Mouse (Mus musculus) lung, postnatal 0 days (tissue): ENCODE data around the gene Il15ra.

Source experiments
- CTCF ChIP-seq: IDR thresholded peaks from 2 replicates; pipeline ENCODE4 v1.5.1; 2016; ENCODE audit warnings: antibody characterized with exemption, mild to moderate bottlenecking
- EP300 ChIP-seq: IDR thresholded peaks from 2 replicates; pipeline ENCODE4 v1.6.1; 2016; ENCODE audit warnings: antibody characterized with exemption, mild to moderate bottlenecking, control low read depth

DNA sequence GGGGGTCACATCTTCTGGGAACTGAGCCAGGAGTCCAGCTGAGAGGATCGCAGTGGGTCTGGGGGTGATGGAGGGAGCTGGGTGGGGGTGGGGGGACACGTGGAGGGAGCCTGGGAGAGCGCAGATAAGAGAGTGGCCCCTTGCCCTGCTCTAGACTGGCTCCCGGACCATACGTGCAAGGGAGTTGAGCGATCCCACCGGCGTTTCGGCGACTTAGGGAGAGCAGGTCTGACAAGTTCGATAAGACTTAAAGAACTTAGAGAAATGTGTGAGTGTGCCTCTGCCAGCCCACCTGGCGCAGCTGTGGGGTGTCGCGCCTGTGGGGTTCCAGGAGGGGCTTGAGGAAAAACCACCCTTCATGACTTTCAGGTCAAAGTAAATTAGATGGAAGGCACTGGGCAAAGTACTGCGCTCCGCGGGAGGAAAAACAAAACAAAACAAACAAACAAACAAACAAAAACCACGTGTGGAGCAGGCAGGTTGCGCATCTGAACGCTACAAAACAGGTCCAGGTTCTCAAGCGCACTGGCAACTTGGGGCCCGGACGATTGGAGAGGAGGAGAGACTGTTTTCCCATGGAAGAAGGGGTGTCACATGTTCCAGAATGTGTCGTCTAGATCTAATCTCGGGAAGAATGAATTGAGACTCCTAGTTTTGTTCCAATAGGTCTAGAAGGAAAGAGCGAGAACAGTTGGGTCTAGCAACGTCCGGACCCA is 1.1 kb downstream of the Il15ra start:
- TF ChIP-seq CTCF = no peak
- TF ChIP-seq EP300 = no peak
